Mouse (Mus musculus) telencephalon, adult 2 months (tissue): ENCODE data around the gene G6pd2.
A peak's percentile ranks its signal among the peaks of the same experiment; 100 is the strongest.

Source experiments
- DNase-seq: peaks from one replicate; pipeline ENCODE4 v3.0.0-alpha.2; 2011; ENCODE audit warnings: low read depth, low spot score

Gene G6pd2

DNA sequence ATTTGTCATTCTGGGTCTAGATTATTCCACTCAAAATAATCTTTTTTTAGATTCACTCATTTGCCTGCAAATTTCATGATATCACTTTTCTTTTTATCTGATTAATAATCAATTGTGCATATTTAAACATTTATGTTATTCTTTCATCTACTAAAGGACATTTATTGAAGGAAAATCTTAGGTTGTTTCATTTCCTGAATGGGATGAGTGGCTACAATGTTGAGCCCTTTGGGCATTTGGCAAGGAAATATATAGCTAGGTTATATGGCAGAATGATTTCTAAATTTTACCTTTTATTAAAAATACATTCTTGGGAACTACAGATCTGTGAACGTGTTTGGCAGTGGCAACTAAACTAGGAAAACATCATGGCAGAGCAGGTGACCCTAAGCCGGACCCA is at the start of gene G6pd2:
Gene G6pd2, plus strand, starts transcription at position 301 of the 400 bp plus-strand sequence.
- DNase-seq: no peak

DNA sequence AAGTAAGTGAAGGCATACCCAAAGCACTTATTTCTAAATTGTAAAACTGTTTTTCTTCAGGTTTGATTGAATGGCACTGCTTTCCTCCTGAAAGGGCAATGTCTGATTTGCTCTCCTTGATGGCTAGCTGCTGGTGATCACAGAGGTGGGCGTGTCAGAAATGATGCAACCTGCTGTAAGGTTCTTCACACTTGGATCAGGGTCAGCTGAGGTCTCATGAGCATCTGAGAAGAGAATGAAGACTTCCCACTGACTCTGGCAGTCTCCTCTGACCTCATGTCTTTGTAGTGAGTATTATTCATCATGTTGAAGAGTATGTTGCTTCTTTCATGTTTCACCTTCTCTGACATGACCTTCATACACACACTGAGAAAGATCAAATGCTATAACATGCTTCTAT is 44.4 kb upstream of the G6pd2 start:
- no peak for DNase-seq

DNA sequence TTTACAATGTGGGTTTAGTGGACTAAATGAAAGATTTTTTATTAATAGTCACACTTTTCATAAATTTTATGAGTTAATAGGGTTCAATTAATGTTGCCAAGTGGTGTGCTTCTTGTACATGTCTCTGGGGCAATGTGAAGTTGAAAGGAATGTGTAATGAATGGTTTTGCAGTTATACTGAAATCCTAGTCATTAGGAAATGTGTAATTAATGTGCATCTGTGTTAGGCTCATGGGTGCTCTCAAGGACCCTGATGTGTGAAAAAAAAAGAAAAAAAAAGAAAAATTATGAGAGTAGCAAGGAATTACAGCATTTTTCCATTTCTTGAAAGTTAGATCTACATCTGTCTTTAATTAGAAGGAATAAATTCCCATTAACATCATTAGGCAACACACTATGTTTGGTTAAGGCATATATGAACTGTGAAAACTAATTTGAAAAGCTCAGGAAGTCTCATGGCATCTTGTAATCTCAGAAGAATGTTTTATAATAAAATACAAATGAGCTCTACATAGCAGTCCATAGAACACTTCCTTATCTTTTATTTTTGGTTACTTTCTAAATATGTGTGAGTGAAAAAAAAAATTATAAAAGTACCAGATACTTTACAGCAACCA is 24.4 kb downstream of the G6pd2 start:
- no peak for DNase-seq

DNA sequence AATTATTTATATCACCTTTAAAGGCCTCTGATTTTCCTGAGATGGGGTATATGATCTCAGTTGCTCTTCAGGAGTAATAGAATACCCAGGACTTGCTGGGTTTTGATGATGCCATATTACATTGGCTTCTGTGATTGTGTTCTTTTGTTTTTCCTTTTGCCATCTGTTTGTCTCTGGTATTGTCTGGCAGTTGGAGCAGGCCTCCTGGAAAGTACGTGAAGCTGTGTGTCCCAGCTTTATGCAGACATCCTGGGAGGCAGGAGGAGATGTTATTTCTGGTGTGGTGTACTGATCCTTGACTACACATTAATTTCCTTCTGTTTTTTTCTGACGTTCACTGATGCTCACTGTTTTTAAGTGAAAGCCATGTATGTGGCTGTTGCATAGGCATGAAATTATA is 35.3 kb downstream of the G6pd2 start:
- peak; percentile 3 for DNase-seq
